Mouse (Mus musculus): ENCODE data around the gene Prpf8. TPM values are rescaled to one million over a fixed set of nuclear protein-coding genes. Genes with fewer than 3 reads are reported as not detected.

Gene Prpf8
- polyA plus RNA-seq, 1 experiment from 2014 or later = 49.5 TPM

DNA sequence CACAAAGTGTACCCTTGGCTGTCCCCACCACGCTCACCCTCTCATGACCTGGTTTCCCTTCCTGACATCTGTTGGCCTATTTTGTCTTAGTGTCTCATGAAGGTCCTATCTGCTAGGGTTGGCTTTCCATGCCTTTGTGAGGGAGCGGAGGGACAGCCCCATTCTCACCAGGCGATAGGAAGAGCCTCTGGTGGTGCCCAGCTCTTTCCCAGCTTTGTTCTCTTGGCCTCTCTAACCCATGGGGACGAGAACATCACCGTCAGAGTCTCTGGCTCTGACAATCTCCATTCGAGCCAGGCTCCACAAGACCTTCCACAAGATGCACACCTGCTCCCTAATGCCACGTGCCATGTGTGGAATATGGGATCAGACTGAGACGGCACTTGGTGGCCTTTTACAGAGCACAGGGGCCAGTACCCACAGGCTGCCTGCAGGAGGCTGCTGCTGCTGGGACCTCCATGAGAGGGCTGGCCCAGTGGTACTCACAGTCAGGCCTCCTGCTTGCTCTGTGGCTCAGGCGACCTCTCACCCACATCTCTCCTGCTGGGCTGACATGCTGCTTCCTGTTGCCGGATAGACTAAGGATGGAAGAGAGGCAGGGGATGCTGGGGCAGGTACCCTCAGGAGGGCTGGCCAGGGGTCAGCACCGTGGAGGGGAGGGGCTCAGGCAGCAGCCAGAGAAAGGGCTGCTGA, 51.0 kb downstream of the Prpf8 start:
- H3K4me2 ChIP-seq = no peak overlapping the region
- H3K4me1 ChIP-seq = peaks cover 17% of the 10 kb centered on the region
- H3K9me3 ChIP-seq = no peaks in the 10 kb centered on the region
- H3K27ac ChIP-seq = peak overlapping the region; percentile 18; the same call in 1 of the 2 replicates
- H3K4me3 ChIP-seq = no peak overlapping the region
- no peak for ATAC-seq (ENCODE audit: insufficient number of reproducible peaks, low FRiP score, low TSS enrichment, low read depth)
- no peaks in the 10 kb centered on the region for H3K27me3 ChIP-seq
- WGBS = 49% methylated on average over 11 of the region's 11 CpGs
- H3K9ac ChIP-seq = no peak overlapping the region
- no peaks in the 10 kb centered on the region for H3K36me3 ChIP-seq

DNA sequence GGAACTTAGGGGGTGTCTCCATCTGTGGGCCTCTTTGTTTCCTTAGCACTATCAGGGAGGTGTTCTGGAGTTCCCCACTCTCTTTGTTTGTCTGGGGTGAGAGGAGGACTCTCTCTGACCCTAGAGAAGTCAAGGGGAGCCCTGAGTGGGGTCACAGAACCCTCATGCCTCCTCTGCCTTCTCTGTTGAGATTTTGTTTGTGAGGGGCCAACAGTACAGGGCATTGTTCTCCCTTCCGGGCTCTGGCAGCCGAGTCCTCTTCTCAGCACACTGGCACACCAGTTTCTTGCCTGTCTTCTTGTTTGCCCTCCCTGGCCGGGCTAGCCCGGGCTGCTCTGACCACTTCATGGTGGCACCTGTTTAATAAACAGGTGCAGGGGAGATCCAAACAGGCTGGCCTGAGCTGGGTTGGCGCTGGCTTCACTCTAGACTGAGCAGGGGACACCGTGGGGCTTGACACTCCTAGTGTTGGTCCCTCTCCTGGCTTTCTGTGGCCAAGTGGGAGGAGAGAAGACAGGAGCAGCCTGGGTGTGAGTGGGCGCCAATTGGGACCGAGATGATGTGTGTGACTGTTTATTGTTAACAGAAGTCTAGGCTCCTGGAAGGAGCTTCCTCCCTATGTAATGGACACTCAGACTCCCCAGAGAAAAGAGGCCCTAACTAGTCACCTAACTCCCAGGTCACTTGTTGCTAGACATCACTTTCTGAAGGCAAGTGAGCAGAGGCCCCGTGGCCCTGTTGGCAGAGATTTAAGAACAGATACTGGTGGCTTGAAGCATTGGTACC, 51.8 kb downstream of the Prpf8 start:
- H3K27ac ChIP-seq = peak overlapping the region; percentile 18; the same call in 1 of the 2 replicates
- H3K9me3 ChIP-seq = no peaks in the 10 kb centered on the region
- H3K27me3 ChIP-seq = no peaks in the 10 kb centered on the region
- no peak overlapping the region for H3K4me2 ChIP-seq
- H3K9ac ChIP-seq = no peak overlapping the region
- H3K4me3 ChIP-seq = no peak overlapping the region
- H3K4me1 ChIP-seq = peaks cover 15% of the 10 kb centered on the region; the same call in 1 of the 2 replicates
- ATAC-seq (ENCODE audit: insufficient number of reproducible peaks, low FRiP score, low TSS enrichment, low read depth) = no peak
- no peaks in the 10 kb centered on the region for H3K36me3 ChIP-seq
- 71% methylated on average over 9 of the region's 9 CpGs for WGBS

DNA sequence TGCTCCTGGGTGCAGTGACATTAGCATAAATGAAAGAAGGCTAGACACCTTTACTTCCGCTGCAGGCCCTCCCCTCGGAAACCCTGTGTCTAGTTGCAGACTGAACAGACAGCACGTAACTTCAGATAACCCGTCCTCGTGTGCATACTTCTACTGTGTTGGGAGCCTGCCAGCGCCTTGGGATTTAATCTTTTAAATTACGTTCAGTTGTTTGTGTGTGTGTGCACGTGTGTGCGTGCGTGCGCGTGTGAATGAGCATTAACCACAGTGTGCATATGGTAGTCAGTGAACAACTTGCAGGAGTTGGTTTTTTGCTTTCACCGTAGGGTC, 52.3 kb downstream of the Prpf8 start:
- no peak overlapping the region for H3K4me2 ChIP-seq
- no peaks in the 10 kb centered on the region for H3K36me3 ChIP-seq
- WGBS = 86% methylated on average over 13 of the region's 13 CpGs
- no peaks in the 10 kb centered on the region for H3K9me3 ChIP-seq
- H3K27me3 ChIP-seq = no peaks in the 10 kb centered on the region
- H3K4me1 ChIP-seq = peaks cover 15% of the 10 kb centered on the region; the same call in 1 of the 2 replicates
- H3K4me3 ChIP-seq = no peak overlapping the region
- no peak overlapping the region for H3K9ac ChIP-seq
- ATAC-seq (ENCODE audit: insufficient number of reproducible peaks, low FRiP score, low TSS enrichment, low read depth) = no peak
- H3K27ac ChIP-seq = no peak overlapping the region

DNA sequence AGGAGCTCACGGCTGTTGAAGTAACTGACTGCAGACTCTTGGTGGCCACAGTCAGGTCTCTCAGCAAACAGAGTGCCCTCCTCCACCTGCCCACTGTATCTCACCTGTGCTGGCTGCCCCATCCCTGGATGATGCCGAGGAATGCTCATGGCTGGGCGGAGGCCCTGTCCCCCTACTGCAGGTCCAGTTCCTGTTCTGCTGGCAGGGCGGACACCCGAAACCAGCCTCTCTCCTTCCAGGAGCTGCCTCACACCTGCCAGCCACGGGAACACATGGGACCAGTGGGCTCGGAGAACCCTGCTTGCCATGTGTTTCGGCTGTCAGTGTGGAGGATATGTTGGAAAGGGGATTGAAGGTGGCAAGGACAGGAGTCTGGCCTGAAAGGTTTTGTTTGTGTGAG, 53.6 kb downstream of the Prpf8 start:
- Histone ChIP-seq H3K9me3 (no peaks in the 10 kb centered on the region), H3K4me3 (no peak overlapping the region), H3K27ac (no peak overlapping the region), H3K4me2 (no peak overlapping the region), H3K4me1 (peaks cover 15% of the 10 kb centered on the region; the same call in 1 of the 2 replicates), H3K27me3 (no peaks in the 10 kb centered on the region), H3K9ac (no peak overlapping the region), H3K36me3 (no peaks in the 10 kb centered on the region)
- no peak for ATAC-seq (ENCODE audit: insufficient number of reproducible peaks, low FRiP score, low TSS enrichment, low read depth)
- WGBS = 68% methylated on average over 8 of the region's 8 CpGs

DNA sequence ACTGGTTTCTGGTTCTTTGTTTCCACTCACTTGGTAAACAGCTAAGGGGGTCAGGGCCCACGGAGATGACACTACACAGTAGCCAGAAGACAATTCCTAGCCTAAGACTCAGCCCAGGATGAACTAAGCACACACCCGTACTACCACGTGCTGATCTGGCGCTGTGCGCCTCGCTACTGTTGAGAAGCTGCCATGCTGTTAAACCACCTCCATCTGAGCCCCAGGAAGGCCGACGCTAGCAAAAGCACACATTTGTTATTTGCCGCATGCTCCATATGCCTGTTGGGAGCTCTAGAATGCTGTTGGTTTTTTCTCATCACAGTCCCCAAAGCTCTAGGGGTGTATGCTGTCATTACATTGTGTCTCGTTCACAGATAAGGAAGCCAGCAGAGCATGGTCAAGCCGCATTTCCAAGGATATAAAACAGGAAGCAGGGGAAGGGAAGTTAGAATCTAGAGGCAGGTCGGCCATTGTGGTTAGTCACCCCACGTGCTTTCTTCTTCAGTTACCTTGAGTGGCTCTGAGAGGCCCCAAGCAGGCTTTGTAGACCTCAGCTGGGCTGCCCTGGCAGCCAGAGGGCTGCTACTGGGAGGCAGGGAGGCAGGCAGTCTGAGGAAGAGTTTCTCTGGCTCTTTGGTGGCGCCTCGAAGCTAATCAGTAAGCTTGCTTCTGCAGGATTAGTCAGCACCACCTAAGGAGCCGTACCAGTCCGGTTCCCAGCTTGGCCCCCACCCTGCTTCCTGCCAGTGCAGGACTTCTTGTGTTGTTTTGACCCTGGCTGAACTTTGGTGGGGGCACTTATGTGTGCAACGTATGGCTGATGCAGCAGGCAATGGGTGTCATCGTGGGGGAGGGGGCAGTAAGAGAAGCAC, 54.3 kb downstream of the Prpf8 start:
- no peaks in the 10 kb centered on the region for H3K9me3 ChIP-seq
- no peaks in the 10 kb centered on the region for H3K27me3 ChIP-seq
- no peak overlapping the region for H3K9ac ChIP-seq
- H3K27ac ChIP-seq = no peak overlapping the region
- no peaks in the 10 kb centered on the region for H3K36me3 ChIP-seq
- no peak overlapping the region for H3K4me3 ChIP-seq
- WGBS = 76% methylated on average over 19 of the region's 19 CpGs
- H3K4me1 ChIP-seq = peaks cover 15% of the 10 kb centered on the region; the same call in 1 of the 2 replicates
- no peak overlapping the region for H3K4me2 ChIP-seq
- ATAC-seq (ENCODE audit: insufficient number of reproducible peaks, low FRiP score, low TSS enrichment, low read depth) = no peak

DNA sequence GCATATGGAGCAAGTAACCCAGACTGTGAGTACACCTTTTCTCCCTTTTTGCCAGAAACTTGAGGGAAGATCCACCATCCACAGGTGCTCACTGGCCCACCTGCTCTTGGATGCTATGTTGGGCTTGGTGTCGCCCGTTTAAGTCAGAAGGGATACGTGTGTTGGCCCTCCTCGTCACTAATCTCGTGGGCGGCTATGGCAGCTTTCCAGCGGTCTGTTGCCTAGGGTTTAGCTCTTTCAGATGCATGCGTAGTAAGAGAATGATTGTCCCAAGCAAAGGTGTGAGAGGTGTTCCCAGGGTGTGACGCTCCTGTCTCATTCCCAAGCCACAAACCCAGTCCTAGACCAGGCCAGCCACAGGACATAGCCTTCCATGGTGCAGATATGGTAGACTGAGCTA, 58.1 kb downstream of the Prpf8 start:
- ATAC-seq (ENCODE audit: insufficient number of reproducible peaks, low FRiP score, low TSS enrichment, low read depth) = no peak
- H3K4me2 ChIP-seq = no peak overlapping the region
- no peak overlapping the region for H3K9ac ChIP-seq
- no peaks in the 10 kb centered on the region for H3K36me3 ChIP-seq
- H3K27ac ChIP-seq = no peak overlapping the region
- 81% methylated on average over 9 of the region's 9 CpGs for WGBS
- H3K4me3 ChIP-seq = no peak overlapping the region
- H3K4me1 ChIP-seq = 0 out of 2 replicates have a peak, but pooled peaks cover 2% of the 10 kb centered on the region
- no peaks in the 10 kb centered on the region for H3K27me3 ChIP-seq
- H3K9me3 ChIP-seq = no peaks in the 10 kb centered on the region

DNA sequence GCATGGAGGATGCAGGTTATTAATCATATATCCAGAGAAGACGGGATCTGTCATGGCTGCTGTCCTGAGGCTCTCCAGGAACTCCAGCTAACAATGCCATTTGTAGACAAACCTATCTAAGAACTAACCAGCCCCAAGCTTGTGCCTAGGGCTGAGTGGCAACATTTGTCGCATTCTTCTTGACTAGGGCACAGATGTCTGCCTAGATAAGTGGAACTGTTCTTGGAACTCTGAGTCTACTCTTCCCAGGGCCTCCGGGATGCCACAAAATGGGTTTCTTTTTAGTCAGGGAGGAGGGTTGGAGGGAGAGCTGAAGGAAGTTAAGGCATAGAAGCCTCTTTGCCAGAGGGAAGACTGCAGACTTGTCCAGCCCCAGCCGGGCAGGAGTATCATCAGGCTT, 59.4 kb downstream of the Prpf8 start:
- 64% methylated on average over 4 of the region's 4 CpGs for WGBS
- Histone ChIP-seq H3K9ac (no peak overlapping the region), H3K27me3 (no peaks in the 10 kb centered on the region), H3K4me3 (no peak overlapping the region), H3K9me3 (no peaks in the 10 kb centered on the region), H3K4me2 (no peak overlapping the region), H3K27ac (no peak overlapping the region), H3K36me3 (no peaks in the 10 kb centered on the region), H3K4me1 (peaks cover 12% of the 10 kb centered on the region)
- no peak for ATAC-seq (ENCODE audit: insufficient number of reproducible peaks, low FRiP score, low TSS enrichment, low read depth)

DNA sequence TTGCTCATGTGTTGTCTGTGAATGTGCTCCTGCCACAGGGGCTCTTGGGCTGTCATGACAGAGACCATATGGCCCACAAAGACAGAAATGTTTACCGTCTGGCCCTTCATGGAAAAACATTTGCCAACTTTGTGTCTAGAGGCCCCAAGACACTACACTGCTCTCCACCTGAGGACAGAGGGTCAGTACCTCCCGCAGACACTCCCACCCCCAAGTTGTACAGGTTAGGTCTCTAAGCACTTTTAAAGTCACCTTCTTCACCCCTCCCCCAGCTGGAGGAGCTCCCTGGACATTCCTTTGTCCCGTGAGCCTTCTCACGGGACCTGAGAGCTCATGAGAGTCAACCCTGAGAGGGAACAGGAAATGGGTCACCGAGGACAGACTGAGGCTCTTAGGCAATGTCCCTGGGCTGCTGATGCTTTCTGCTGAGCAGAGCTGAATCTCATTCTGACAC, 63.1 kb downstream of the Prpf8 start:
- peaks cover 33% of the 10 kb centered on the region for H3K4me1 ChIP-seq
- no peak overlapping the region for H3K27ac ChIP-seq
- 35% methylated on average over 5 of the region's 5 CpGs for WGBS
- no peak overlapping the region for H3K4me2 ChIP-seq
- no peak overlapping the region for H3K9ac ChIP-seq
- no peaks in the 10 kb centered on the region for H3K9me3 ChIP-seq
- no peak for ATAC-seq (ENCODE audit: insufficient number of reproducible peaks, low FRiP score, low TSS enrichment, low read depth)
- no peaks in the 10 kb centered on the region for H3K36me3 ChIP-seq
- H3K27me3 ChIP-seq = no peaks in the 10 kb centered on the region
- H3K4me3 ChIP-seq = no peak overlapping the region

DNA sequence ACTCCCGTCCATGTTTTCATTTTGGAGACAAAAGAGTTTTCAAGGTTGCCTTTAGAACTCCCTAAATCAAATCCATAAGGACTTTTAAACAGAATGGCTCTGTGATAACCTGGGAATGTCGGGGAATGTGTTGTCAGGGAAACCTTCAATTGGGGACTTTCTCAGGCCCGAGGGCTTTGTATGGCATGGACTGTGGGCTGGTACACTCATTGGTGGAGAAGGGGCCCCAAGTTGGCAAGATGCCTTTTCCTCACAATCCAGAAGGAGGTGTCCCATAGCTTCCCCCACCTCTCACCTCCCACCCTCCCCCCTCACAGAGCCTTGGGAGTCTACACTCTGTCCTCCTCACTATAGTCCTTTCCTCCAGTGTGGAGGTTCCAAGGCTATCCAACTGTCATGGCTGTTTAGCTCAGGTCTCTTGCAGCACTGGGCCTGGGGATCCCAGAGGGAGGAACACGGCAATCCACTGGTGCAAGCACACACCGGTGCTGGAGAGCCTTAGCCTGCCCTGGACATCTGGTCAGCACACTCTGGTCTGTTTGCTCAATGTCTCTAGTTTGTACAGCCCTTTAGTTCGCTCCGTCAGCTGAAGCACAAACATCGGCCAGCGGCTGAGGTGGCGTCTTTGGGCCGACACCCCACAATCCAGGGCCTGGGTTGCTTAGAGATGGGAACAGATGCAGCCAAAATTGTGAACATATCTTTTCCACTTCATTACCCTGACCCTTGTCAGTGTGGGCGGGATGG, 63.8 kb downstream of the Prpf8 start:
- no peaks in the 10 kb centered on the region for H3K36me3 ChIP-seq
- no peak overlapping the region for H3K27ac ChIP-seq
- WGBS = 66% methylated on average over 12 of the region's 12 CpGs
- H3K4me3 ChIP-seq = no peak overlapping the region
- H3K9ac ChIP-seq = no peak overlapping the region
- no peaks in the 10 kb centered on the region for H3K27me3 ChIP-seq
- ATAC-seq (ENCODE audit: insufficient number of reproducible peaks, low FRiP score, low TSS enrichment, low read depth) = no peak
- H3K4me1 ChIP-seq = peaks cover 33% of the 10 kb centered on the region
- H3K4me2 ChIP-seq = no peak overlapping the region
- H3K9me3 ChIP-seq = no peaks in the 10 kb centered on the region

DNA sequence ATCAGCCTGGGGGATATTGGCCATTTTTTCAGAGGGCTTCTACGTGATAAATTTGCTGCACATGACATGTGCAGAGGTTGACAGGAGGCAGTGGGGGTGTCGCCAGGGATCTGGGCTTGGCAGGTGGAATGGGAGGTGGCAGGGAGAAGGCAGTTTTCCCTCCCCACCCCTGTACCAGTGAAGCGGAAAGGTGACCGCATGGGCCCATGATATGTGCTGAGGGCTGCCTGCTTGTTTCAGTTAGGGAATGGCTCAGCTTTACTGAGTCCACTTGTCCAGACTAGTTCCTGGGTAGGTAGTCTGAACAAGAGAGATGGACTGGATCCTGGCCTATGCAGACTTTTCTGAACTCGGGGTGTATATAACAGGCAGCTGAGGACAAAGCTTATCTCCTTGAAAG, 64.7 kb downstream of the Prpf8 start:
- WGBS = 89% methylated on average over 5 of the region's 5 CpGs
- no peak overlapping the region for H3K4me2 ChIP-seq
- peaks cover 33% of the 10 kb centered on the region for H3K4me1 ChIP-seq
- peak overlapping the region; percentile 79 for H3K27ac ChIP-seq
- no peak for ATAC-seq (ENCODE audit: insufficient number of reproducible peaks, low FRiP score, low TSS enrichment, low read depth)
- H3K27me3 ChIP-seq = no peaks in the 10 kb centered on the region
- H3K36me3 ChIP-seq = no peaks in the 10 kb centered on the region
- no peak overlapping the region for H3K4me3 ChIP-seq
- no peak overlapping the region for H3K9ac ChIP-seq
- no peaks in the 10 kb centered on the region for H3K9me3 ChIP-seq

DNA sequence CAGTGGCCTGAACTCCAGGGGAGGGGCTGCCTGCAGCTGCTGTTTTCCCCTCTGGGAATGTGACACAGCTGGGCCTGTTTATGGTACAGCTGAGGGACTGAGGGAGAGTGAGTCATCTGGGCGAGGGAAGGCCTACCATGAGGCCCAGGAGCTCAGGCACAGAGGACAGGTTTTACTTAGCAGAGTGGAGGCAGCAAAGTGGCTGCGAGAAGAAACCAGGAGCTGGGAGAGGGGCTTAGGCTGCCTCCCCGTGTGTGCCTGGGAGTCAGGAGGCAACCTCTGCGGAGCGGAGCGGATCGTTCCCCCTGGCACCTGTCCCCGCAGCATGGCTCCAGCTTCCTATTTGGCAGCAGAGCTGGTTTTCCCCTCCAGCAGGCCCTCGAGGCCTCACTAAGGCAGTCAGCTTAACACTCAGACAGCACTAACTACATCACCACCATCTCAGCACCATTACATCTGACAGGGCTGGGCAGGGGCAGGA, 65.4 kb downstream of the Prpf8 start:
- H3K36me3 ChIP-seq = no peaks in the 10 kb centered on the region
- H3K4me3 ChIP-seq = no peak overlapping the region
- no peaks in the 10 kb centered on the region for H3K27me3 ChIP-seq
- ATAC-seq (ENCODE audit: insufficient number of reproducible peaks, low FRiP score, low TSS enrichment, low read depth) = peak; percentile 61; the same call in 1 of the 2 replicates
- no peak overlapping the region for H3K9ac ChIP-seq
- H3K4me1 ChIP-seq = peaks cover 33% of the 10 kb centered on the region
- H3K4me2 ChIP-seq = 0 out of 2 replicates have a peak overlapping the region, but pooled peaks have one; percentile 12
- peak overlapping the region; percentile 79 for H3K27ac ChIP-seq
- WGBS = 21% methylated on average over 9 of the region's 9 CpGs
- no peaks in the 10 kb centered on the region for H3K9me3 ChIP-seq
